Mouse (Mus musculus): ENCODE results near the gene Sema3a.
A peak's percentile ranks its signal among the peaks of the same experiment; 100 is the strongest.
"Not testable (repeated sequence)": the region's sequence is repeated elsewhere in the genome, so short reads cannot be mapped to it uniquely, and the experiment has no call there.

Sema3a gene

DNA sequence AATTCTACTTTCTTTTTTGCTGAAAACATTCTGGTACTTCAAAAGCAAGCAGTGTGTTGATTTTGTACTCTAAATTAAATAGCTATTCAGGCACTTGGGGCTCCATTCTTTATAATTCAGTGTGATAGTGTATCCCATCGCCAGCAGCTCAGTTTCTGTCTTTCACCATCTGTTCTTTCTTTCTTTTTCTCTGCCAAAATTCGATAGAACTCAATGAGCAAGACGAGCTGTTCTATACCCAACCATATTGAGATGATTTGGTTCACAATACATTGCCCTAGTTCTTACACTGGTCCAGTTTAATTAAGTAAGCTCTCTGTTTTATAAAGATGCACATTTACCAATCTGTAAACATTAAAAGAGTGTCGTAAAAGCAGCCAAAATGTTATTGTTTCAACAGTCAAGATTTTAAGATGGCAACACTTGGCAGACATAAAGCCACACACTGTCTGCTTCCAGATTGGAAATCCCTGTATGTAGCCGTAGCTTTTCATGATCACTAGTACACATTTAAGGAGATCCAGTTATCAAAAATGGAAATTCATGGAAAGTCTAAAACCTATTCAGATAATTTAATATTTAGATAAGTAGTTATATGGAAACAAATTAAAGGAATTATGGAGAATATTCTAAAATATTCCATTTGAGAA lies 296.2 kb downstream of the Sema3a start:
- no peak for DNase-seq (ENCODE audit: low read depth, low spot score)

DNA sequence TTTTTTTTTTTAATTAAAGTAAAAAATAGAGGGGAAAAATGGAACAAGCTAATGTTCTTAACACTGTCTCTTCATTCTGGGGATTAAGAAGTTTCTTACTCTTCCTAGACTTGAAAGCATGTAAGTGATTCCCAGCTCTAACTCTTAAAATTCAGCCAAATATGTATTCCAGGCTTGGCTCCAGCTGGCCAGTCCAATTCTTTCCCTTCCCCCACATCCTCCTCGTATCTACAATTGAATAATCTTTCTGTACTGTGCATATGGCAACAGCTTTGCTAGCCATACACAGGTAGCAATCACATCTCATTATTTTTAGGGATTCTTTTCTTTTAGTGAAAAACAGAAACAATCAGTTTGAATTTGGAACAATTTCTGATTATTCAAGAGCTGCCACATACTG lies 303.5 kb downstream of the Sema3a start:
- DNase-seq (ENCODE audit: low read depth, low spot score): no peak

DNA sequence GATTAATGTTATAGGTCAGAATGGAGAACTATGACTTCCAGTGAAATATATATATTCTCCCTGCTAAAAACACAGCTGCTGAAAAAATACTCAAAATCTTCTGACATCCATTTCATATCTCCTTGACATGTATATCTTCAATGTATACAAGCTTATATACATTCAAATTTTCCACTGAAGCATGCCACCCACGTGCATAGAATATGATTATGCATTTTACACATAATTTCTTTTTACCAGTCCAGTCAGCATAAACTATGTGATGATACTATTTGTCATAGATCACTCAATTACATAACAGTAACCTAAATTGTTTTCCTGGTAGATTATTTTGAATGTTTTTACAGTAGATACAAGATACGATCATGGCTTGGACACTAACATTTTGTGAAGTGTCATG lies 306.6 kb downstream of the Sema3a start:
- DNase-seq (ENCODE audit: low read depth, low spot score): no peak

DNA sequence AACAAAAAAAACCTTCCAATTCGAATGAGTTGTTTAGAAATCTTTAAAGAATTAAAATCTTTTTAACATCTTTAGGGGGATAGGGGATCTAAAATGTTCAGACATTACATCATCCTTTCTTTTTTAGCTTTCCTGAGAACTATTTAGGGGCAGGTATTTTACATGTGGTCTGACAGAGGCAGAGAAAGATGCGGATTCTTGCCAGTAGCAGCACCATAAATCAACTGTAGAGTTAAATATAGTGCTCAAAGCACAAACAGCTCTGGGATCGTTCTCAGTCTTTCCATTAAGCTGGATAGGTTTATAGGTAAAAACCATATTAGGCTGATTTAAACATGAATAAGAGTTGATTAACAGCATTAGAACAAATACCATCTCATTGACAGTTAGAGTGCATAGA lies 307.4 kb downstream of the Sema3a start:
- DNase-seq (ENCODE audit: low read depth, low spot score): no peak

DNA sequence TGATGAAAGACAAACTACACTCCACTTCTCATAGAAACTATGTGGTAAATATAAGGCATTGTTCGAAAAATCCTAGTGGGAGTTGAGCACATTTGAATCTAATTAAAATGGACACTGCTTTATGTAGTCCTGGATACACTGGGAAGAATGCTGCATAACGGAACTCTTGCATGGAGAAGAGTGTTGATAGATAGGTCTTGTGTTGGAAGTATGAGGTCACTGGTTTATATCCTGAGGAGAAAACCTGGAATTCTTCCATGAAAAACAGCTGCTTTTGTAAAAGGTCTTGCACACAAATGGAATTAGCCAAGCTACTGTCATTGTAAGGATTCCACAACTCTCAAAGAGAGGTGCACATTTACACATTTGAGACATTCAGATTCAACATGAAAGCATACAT lies 308.1 kb downstream of the Sema3a start:
- DNase-seq (ENCODE audit: low read depth, low spot score): no peak

DNA sequence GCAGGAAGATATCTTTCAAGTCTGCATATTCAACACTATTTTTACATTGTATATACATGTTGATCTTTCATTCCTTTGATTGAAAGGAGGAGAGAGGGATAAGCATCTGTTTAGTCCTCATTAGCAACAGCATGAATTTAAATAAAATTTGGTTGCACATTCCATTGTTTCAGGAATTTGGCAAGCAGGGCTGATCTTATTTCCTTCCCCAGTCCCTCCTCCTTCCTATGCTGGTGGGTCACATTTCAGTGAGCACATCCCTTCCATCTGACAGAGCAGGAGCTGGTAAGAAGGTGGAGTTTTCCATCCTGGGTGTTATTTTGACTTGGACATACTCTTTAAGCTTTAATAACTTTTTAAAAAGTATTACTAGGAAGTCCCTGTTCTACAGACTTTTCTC lies 315.9 kb downstream of the Sema3a start:
- DNase-seq (ENCODE audit: low read depth, low spot score): no peak

DNA sequence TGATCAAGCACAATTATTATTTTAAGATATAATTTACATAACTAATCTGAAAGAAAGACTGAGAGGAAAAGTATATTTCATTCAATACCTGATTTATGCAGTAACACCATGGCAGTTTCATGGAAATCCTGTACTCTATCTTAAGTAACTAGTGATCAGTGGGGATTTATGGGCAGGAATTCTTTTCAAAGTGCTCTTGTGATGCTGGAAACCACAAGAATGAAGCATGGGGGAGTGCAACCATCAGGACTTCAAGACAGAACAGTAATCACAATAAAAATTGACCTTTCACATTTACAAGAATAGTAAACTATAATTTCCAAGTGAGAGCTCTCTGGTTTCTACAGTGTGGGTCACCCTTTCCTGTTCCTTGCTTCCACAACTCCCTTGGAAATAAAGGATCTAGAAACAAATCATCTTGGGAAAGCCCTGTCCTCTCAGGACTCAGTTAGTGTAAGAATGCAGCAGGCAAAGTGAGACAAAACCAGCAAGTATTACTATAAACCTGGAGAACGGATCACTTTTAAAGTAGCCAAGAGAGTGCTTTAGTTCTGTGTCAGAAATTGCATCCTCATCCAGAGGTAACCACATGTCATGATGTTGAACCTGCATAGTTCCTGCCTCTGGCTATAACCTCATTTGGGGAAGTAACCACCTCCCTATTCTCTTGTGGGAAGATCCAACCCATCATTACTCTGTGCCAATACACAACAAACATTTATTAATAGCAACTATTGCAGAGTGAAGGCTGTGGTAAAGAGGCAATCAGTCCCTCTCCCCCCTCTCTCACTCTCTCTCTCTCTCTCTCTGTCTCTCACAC lies 335.2 kb downstream of the Sema3a start:
- no peak for DNase-seq (ENCODE audit: low read depth, low spot score)

DNA sequence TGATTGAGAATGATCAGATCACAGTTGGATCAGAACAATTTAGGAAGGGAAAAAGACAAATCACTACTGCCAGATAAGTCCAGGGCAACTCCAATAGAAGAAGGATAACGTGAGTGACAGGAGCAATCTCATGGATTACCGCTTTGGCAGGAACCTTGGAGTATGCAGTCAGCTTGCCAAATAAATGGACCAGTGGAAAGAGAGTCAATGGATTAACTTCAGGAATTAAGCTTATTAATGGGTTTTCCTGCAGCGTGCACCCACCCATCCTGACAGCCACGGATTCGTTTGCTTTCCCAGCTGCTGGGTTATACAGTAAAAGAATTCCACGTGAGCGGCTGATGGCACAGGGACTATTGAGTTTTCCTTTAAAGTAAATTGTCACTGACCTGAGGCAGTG lies 343.6 kb downstream of the Sema3a start:
- DNase-seq (ENCODE audit: low read depth, low spot score): no peak

DNA sequence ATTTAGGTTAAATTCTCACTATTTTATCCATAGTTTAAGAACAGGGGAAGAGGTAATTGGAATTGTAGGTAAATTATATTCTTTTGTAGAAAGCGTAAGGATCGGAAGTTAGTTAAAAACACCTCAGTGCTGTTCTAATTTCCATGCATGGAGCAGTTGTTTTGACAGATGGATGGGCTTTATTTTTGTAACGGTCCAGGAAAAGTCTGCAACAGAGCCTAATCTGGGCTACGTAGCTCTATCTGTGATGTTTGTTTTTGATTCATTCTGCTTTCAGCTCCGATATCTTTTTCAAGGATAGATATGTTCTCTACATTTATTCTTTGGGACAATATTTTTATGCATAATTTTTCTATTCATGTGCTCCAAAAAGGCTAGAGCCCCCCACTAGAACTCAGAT lies 344.2 kb downstream of the Sema3a start:
- DNase-seq (ENCODE audit: low read depth, low spot score): no peak

DNA sequence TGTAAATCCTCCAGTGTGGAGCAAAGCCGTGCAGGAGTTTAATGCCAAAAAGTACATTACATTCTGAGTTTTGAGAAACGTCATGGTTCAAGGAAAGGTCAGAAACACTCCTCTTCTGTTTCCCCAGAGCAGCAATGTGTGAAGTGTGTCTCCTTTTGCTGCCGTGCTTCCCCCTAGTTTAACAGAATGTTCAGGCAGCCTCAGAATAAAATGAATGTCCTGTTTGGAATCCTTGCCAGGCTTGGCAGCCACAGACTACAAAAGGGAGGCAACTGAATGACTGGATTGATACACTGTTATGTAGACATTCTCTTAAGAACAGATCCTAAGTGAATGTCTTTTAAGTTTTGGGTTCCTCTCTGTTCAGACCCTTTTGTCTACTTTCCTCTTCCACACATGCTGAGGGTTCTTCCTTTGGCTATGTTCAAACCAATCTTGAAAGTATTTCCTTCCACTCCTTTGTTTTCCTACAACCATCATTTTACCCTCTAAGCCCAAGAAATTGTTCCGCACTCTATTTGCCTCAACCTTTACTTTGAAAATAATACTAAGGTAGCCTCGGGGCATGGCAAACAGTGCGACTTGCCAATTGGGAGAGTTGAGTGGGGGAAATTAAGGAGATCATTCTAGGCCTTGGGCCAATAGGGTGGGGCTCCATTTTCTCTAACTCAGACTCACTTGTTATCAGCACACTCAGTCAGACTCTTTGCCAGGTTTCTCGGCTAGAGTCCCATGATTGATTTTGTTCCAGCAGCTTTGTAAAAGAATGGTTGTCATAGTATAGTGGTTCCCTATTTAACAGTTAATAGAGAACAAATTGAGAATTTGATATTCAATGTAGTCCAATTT lies 345.1 kb downstream of the Sema3a start:
- DNase-seq (ENCODE audit: low read depth, low spot score): no peak

DNA sequence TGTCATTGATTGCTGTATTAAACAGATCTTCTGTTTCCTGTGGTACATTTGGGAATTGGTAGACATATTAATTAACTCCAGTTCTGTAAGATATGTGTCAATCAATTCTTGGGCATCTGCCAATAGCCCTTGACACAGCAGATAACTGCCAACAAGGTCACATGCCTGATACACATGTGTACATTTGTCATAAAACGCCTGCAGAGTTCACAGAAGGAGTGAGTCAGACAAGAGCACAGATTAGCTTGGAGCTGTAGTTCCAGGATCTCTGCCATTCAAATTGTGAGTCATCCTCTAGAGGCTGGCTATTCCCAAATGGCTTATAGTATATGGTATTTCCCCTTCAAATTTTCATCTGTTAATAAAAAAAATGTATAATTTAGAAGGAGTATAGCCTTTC lies 352.4 kb downstream of the Sema3a start:
- DNase-seq (ENCODE audit: low read depth, low spot score): no peak

DNA sequence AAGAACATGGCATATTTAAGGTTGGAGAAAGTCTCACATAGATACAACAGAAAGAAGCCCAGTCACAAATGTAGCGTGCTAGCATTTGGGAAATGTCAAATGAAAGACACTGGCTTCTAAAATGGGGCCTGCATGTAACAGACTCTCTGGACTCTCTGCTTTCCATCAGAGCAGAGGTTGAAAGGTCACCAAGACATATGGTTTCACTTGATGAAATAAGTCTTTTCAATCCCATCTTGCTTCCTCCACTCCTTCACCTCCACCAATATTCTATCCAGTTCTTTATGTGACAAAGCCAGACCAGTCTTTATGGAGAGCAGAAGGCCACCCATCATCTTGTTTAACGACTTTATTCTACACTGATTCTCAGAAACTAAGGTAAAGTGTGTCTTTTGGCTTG lies 363.5 kb downstream of the Sema3a start:
- peak; percentile 13 for DNase-seq (ENCODE audit: low read depth, low spot score)

DNA sequence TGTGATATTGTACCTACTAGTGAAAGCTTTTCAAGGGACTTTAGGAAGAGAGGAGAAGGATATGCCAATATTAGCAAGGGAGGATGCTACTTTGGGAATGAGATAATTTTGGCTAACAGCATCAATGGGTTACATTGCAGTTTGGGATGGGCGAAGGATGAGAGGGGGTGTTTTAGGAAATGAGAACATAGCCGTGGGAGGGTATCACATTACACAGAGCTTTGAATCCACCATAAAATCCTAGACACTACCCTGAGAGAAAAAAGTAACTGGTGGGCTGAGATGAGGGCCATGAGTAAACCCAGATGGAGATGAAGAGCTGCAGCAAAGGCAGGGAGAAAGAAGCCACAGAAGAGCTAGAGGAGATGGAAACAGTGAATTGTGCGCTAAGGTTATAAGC lies 370.8 kb downstream of the Sema3a start:
- not testable (repeated sequence) for DNase-seq (ENCODE audit: low read depth, low spot score)

DNA sequence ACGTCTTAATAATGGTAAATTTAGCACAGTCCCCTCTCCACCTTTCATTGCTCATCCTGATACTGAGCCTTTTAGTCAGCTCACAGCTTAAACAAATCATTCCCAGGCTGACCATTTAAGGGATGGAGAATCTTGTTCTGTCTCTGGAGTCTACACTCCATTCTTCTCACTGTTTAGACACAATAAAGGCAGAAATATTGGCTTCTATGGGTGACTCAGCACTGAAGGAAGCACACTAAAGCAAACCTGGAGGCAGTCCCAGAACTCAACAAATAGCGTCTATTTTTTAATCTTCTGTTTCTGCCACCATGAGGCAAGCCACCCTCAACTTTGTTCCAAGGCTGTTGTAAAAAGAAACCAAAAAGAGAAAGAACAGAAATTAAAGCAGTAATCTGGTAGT lies 374.6 kb downstream of the Sema3a start:
- no peak for DNase-seq (ENCODE audit: low read depth, low spot score)

DNA sequence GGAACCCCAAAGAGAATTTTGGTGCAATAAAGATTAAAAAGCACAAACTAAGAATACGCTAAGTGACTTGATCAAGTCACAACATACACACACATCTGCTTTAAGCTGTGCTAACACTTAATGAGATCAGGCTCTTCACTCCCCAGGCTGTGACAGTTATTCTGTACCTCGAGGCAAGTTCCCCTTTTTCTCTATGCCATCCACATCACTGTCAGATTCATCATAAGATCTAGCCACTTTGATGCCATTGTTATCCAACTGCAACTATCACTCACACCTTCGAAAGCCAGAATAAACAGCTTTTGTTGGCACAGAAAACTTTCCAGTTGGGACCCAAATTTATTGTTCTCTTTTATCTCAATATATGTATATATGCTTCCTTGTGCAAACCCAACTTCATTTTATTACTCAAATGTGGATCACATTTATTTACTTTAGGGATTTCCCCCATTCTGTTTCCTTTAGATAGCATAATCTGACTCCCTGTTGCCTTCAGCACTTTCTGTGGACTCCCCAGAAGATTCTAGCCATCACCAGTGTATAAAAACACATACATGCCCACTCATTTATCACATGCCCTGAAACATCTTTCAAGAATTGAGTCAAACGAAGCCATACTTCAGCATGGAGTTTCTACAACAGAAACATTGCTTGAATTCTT lies 380.8 kb downstream of the Sema3a start:
- no peak for DNase-seq (ENCODE audit: low read depth, low spot score)

DNA sequence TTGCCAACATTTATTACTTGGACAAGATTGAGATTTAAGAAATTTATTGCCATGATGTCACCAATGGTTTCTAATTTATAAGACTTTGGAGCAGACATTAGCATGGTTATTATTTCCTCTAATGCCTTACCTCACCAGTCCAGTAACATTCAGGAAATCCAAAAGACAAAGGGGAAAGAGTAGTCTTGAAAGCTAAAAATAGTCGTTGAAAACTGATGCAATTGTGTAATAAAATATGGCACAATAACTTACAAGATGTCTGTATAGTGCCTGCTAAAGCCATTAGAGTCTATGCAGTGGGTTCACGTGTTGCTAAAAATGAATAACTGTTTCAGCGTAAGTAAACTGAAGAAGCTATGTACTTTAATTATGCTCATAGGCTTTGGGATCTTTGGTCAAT lies 383.9 kb downstream of the Sema3a start:
- no peak for DNase-seq (ENCODE audit: low read depth, low spot score)

DNA sequence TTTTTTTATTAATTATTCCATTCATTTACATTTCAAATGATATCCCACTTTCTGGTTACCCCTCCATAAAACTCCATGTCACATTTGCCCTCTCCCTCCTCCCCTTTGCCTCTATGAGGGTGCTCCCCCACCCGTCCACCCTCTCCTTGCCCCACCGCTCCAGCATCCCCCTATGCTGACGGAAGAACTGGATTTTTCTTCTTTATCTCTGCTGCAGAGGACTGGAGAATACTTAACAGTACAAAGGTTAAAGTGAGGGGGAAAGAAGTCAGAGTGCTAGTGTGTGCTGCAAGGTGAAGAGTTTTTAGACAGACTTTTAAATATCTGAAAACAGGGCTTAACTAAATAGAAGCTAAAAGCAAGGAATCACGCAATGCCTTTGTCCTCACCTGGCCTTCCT lies 391.8 kb downstream of the Sema3a start:
- no peak for DNase-seq (ENCODE audit: low read depth, low spot score)

DNA sequence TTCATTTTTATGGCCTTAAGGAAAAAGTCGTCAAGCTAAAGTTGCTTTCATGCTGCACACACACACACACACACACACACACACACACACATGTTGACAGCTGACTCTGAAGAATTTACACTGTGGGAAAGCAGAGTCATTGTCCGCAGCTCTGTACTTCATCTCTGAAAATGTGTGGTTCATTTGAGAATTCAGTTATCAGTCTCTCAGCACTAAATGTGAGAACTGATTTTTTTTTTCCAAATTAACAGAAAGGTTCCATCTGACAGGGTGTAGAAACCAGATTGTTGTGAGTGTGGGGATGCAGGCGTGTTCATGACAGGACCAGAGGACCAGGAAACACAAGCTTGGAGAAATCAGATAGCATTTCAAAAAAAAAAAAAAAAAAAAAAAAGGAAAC lies 400.4 kb downstream of the Sema3a start:
- DNase-seq (ENCODE audit: low read depth, low spot score): no peak

DNA sequence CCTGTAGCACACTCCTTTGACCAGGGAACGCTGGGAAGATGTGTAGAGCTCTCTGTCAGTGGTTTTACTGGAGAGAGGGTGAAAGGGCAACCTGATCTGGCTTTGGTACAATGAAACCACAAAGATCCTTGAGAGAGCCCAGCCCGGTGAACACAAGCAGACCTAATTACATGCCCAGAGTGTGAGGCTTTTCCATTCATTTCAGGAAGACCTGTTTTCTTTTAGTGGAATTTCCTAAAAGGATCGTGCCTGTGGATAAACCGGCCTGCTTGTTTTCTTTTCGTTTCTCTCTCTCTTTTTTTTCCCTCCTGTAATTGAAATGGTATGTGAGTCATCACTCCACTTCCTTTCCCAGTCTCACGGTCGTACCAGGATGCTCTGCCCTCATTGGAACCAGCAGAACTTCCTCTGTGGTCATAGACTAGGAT lies 401.8 kb downstream of the Sema3a start:
- DNase-seq (ENCODE audit: low read depth, low spot score): no peak

DNA sequence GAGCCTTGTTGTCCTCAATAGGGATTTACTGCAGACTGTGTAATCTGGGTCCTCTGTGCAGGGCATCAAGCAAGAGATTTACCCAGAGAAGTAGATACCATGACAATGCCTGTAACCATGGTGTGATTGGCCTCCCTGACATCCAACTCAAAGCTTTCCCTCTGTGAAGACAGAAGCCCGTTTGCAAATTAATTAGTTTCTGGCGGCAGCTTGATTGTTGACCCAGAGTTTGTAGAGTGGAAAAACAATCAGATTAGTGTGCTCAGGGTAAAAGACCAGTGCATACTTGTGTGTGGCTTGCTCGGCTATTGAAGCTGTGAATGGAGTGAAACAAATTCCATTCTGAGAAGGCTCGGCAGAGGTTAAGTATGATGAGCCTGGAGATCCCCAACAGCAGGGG lies 404.0 kb downstream of the Sema3a start:
- DNase-seq (ENCODE audit: low read depth, low spot score): no peak

DNA sequence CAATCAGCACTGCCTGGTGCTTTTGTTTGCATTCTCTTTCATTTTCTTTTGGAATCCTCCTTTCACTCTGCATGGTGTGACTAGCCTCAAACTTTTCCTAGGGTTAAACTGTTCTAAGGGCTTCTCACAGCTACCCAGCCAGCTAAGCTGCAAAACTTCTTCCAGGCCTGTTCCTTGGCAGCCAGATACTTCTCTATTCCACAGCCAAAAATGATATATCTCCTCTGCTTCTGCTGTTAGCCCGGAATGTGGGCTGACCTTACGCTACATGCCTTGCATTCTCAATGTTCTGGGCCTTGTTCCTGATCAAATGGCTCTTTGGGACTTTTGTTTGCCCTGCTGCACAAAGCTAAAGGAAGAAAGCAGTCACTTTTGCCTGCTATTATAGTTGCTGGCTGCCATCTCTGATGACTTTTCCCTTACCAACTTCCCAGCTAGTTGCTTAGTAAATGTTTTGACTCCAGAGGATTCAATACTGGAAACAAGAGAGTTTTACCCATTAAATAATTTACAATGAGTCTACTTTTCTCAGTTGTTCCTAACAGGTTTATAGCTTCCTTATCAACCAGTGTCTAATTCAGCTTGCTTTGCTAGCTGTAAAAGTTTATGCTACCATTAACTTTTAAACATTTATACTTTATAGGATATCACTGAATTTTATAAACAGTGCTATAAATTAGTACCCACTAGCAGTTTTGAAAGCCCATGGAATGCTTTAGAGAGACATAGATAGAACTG lies 422.4 kb downstream of the Sema3a start:
- peak; percentile 29 for DNase-seq (ENCODE audit: low read depth, low spot score)
